Mouse (Mus musculus): ENCODE data around the gene Mpzl1. TPM values are rescaled to one million over a fixed set of nuclear protein-coding genes. Genes with fewer than 3 reads are reported as not detected.

The Mpzl1 gene
- polyA plus RNA-seq, 1 experiment from 2014 or later: 149 TPM

- DNase-seq (ENCODE audit: low spot score) (peak; percentile 69), ATAC-seq (peak; percentile 30)
- peak overlapping the region; percentile 49 for H3K27ac ChIP-seq (ENCODE audit: low read length)
- no peak overlapping the region for H3K4me3 ChIP-seq (ENCODE audit: low read depth, low read length)
- peaks cover 11% of the 10 kb centered on the region for H3K4me1 ChIP-seq (ENCODE audit: insufficient read depth, low read depth, low read length)
- no peak overlapping the region for H3K4me2 ChIP-seq (replicated peaks; ENCODE audit: low read depth, low read length)
- H3K9me3 ChIP-seq (ENCODE audit: low read length): no peaks in the 10 kb centered on the region
- H3K36me3 ChIP-seq (ENCODE audit: insufficient read depth, low read length): peaks cover 3% of the 10 kb centered on the region; the same call in 1 of the 2 replicates
- no peaks in the 10 kb centered on the region for H3K27me3 ChIP-seq (replicated peaks; ENCODE audit: insufficient read depth, low read length)
- H3K9ac ChIP-seq (replicated peaks; ENCODE audit: low read depth): no peak overlapping the region
- 36% methylated on average over 8 of the region's 8 CpGs for WGBS
- no peak for TF ChIP-seq CTCF (IDR thresholded peaks at IDR 0.05)
- TF ChIP-seq EP300 (IDR thresholded peaks at IDR 0.05): no peak; the same call in 1 of the 2 replicates
Measured at GRCm38 (mm10) chr1:165587845-165588244, 46.5 kb downstream of the Mpzl1 start.

DNA sequence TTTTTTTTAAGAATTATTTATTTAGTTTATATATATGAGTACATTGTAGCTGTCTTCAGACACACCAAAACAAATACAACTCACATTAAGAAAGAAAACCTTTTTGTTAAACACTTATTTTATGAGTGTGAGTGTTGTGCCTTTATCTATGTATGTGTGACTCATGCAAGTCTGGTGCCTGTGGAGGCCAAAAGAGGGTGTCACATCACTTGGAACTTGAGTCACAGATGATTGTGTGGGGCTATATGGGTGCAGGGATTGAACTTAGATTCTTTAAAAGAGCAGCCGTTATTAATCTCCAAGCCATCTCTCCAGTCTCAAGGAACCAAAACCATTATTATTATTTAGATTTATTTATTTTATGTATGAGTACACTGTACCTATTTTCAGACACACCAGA, 48.0 kb downstream of the Mpzl1 start:
- Histone ChIP-seq H3K9ac (replicated peaks; ENCODE audit: low read depth) (no peak overlapping the region), H3K4me3 (ENCODE audit: low read depth, low read length) (no peak overlapping the region), H3K4me1 (ENCODE audit: insufficient read depth, low read depth, low read length) (peaks cover 11% of the 10 kb centered on the region), H3K9me3 (ENCODE audit: low read length) (no peaks in the 10 kb centered on the region), H3K27me3 (replicated peaks; ENCODE audit: insufficient read depth, low read length) (no peaks in the 10 kb centered on the region), H3K27ac (ENCODE audit: low read length) (no peak overlapping the region), H3K36me3 (ENCODE audit: insufficient read depth, low read length) (no peaks in the 10 kb centered on the region), H3K4me2 (replicated peaks; ENCODE audit: low read depth, low read length) (no peak overlapping the region)
- WGBS: 88% methylated on average over 1 of the region's 1 CpGs
- DNase-seq (ENCODE audit: low spot score) (no peak), ATAC-seq (no peak)
- no peak for TF ChIP-seq EP300 (IDR thresholded peaks at IDR 0.05)
- no peak for TF ChIP-seq CTCF (IDR thresholded peaks at IDR 0.05)

DNA sequence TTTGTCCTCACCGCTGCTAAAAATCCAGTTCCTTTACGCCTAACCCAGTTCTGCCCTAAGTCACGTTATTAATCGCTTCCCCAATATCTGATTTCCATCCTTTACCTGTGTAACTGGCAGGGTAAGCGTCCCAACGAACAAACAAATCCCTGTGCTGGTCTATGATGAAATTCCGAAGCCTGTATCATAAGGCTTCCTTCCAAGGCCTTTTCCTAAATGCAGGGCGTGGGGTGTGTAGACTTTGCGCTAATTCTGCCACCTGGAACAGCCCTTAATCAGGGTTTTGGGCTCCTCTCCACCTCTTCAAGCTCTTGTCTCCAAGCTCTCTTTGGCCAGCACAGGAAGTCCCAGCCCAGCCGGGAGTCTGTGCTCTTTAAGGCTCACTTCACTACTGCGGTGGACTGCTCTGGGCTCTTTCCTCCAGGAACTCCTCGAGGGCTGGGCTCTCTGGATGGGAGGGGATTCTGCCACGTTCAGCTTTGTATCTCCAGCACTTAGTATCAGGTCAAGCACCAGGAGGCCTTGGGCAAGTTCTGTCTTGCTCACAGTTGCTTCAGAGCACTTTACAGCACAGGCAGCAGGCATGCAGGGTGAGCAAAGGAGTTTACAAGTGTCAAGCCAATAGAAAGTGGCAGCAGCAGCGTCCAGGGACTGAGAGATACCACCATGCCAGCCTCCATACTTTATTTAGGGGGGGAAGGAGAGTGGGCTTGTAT, 48.8 kb downstream of the Mpzl1 start:
- Histone ChIP-seq H3K9me3 (ENCODE audit: low read length) (no peaks in the 10 kb centered on the region), H3K4me2 (replicated peaks; ENCODE audit: low read depth, low read length) (no peak overlapping the region), H3K27ac (ENCODE audit: low read length) (peak overlapping the region; percentile 38; the same call in 1 of the 2 replicates), H3K36me3 (ENCODE audit: insufficient read depth, low read length) (no peaks in the 10 kb centered on the region), H3K4me3 (ENCODE audit: low read depth, low read length) (no peak overlapping the region), H3K27me3 (replicated peaks; ENCODE audit: insufficient read depth, low read length) (no peaks in the 10 kb centered on the region), H3K4me1 (ENCODE audit: insufficient read depth, low read depth, low read length) (peaks cover 11% of the 10 kb centered on the region), H3K9ac (replicated peaks; ENCODE audit: low read depth) (no peak overlapping the region)
- WGBS: 53% methylated on average over 14 of the region's 14 CpGs
- DNase-seq (ENCODE audit: low spot score) (peak; percentile 52), ATAC-seq (peak; percentile 20; the same call in 1 of the 2 replicates)
- TF ChIP-seq CTCF (IDR thresholded peaks at IDR 0.05): no peak
- no peak for TF ChIP-seq EP300 (IDR thresholded peaks at IDR 0.05)

- no peak overlapping the region for H3K27ac ChIP-seq (ENCODE audit: low read length)
- H3K9ac ChIP-seq (replicated peaks; ENCODE audit: low read depth): no peak overlapping the region
- WGBS: 26% methylated on average over 12 of the region's 12 CpGs
- peak; percentile 67 for ATAC-seq
- H3K27me3 ChIP-seq (replicated peaks; ENCODE audit: insufficient read depth, low read length): no peaks in the 10 kb centered on the region
- H3K36me3 ChIP-seq (ENCODE audit: insufficient read depth, low read length): no peaks in the 10 kb centered on the region
- no peak overlapping the region for H3K4me3 ChIP-seq (ENCODE audit: low read depth, low read length)
- peak; percentile 92 for DNase-seq (ENCODE audit: low spot score)
- H3K9me3 ChIP-seq (ENCODE audit: low read length): no peaks in the 10 kb centered on the region
- TF ChIP-seq CTCF (IDR thresholded peaks at IDR 0.05) (peak; percentile 99), EP300 (IDR thresholded peaks at IDR 0.05) (no peak)
- H3K4me2 ChIP-seq (replicated peaks; ENCODE audit: low read depth, low read length): no peak overlapping the region
- H3K4me1 ChIP-seq (ENCODE audit: insufficient read depth, low read depth, low read length): peaks cover 11% of the 10 kb centered on the region
Measured at GRCm38 (mm10) chr1:165583529-165584184, 50.7 kb downstream of the Mpzl1 start.

DNA sequence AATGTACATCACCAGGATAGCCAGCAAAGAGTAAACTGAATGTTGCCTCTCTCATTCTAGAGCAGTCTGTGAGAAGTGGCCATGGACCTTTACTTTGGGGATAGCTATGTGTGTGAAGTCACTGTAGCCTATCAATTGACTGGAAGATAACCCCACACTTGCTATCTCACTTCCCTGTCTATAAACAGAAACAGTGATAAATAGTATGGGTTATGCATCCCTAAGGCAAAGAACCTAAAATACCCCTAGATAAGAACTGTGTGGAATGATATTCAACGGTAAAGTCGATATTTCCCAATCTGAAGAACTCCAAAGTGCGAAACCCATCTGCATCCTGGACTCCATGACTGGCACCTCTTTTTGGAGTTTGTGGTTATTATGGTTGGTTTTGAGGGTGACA, 53.1 kb downstream of the Mpzl1 start:
- H3K36me3 ChIP-seq (ENCODE audit: insufficient read depth, low read length): no peaks in the 10 kb centered on the region
- WGBS: 88% methylated on average over 3 of the region's 3 CpGs
- peaks cover 6% of the 10 kb centered on the region; the same call in 1 of the 2 replicates for H3K4me1 ChIP-seq (ENCODE audit: insufficient read depth, low read depth, low read length)
- ATAC-seq: no peak
- H3K9me3 ChIP-seq (ENCODE audit: low read length): no peaks in the 10 kb centered on the region
- H3K4me3 ChIP-seq (ENCODE audit: low read depth, low read length): no peak overlapping the region
- no peak overlapping the region for H3K4me2 ChIP-seq (replicated peaks; ENCODE audit: low read depth, low read length)
- no peak overlapping the region for H3K9ac ChIP-seq (replicated peaks; ENCODE audit: low read depth)
- no peak for TF ChIP-seq EP300 (IDR thresholded peaks at IDR 0.05)
- DNase-seq (ENCODE audit: low spot score): no peak
- H3K27me3 ChIP-seq (replicated peaks; ENCODE audit: insufficient read depth, low read length): no peaks in the 10 kb centered on the region
- H3K27ac ChIP-seq (ENCODE audit: low read length): no peak overlapping the region

DNA sequence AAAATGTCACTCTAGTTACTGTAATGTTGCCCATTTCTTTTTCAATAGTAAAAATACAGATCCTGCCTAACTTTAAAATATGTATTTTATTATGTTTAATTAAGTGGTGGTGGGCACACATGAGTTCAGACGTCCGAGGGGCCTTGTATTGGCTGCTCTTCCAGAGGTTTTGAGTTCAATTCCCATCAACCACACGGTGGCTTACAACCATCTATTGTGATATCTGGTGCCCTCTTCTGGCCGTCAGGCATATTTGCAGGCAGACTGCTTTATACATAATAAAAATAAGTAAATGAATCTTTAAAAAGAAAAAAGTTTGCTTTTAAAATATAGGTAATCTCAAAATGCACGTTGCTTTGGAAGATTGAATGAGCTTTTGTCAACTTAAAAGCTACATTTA, 55.0 kb downstream of the Mpzl1 start:
- Histone ChIP-seq H3K4me3 (ENCODE audit: low read depth, low read length) (no peak overlapping the region), H3K9me3 (ENCODE audit: low read length) (no peaks in the 10 kb centered on the region), H3K36me3 (ENCODE audit: insufficient read depth, low read length) (no peaks in the 10 kb centered on the region), H3K4me1 (ENCODE audit: insufficient read depth, low read depth, low read length) (no peaks in the 10 kb centered on the region), H3K4me2 (replicated peaks; ENCODE audit: low read depth, low read length) (no peak overlapping the region), H3K9ac (replicated peaks; ENCODE audit: low read depth) (no peak overlapping the region), H3K27me3 (replicated peaks; ENCODE audit: insufficient read depth, low read length) (no peaks in the 10 kb centered on the region), H3K27ac (ENCODE audit: low read length) (no peak overlapping the region)
- ATAC-seq (no peak), DNase-seq (ENCODE audit: low spot score) (no peak)
- 50% methylated on average over 5 of the region's 5 CpGs for WGBS
- TF ChIP-seq EP300 (IDR thresholded peaks at IDR 0.05): no peak
- peak; percentile 57 for TF ChIP-seq CTCF (IDR thresholded peaks at IDR 0.05)
